ENCODE assay signal across 16 mouse cellular contexts in genomic region chr14:123143489-123144046, GRCm38 (mm10).
A peak's percentile ranks its signal among the peaks of the same experiment; 100 is the strongest.
DNase-seq lines count a peak whose midpoint lies in the region; ATAC-seq lines count a peak whose summit lies in the region.
"Had no signal": no experiment of that assay in that cellular context is flagged by ENCODE, and none has a peak within 500 bp of the region (broad histone marks: within the 10 kb centered on the region; RNA-seq: fewer than 3 reads in every experiment).

No protein-coding gene starts in this region.

- H3K27me3 ChIP-seq in hindbrain, embryonic 16.5 days (replicated peaks; ENCODE audit: control insufficient read depth, insufficient read depth, low read length): no peaks in the 10 kb centered on the region
- H3K27me3 ChIP-seq: liver, embryonic 12.5 days; midbrain, embryonic 13.5 days; neural tube, embryonic 12.5 days; stomach, embryonic 15.5 days had no signal

- ATAC-seq in hindbrain, embryonic 16.5 days: no peak
- ATAC-seq: CD4-positive, CD25-positive, alpha-beta regulatory T cell, adult 4 months; intestine, postnatal 0 days; liver, embryonic 12.5 days; midbrain, embryonic 13.5 days had no signal

- H3K27ac ChIP-seq in hindbrain, embryonic 16.5 days (ENCODE audit: low read depth, low read length): no peak overlapping the region
- H3K27ac ChIP-seq: liver, embryonic 12.5 days; midbrain, embryonic 13.5 days; neural tube, embryonic 12.5 days; stomach, embryonic 15.5 days had no signal

- no peaks in the 10 kb centered on the region for H3K9me3 ChIP-seq in hindbrain, embryonic 16.5 days (ENCODE audit: control insufficient read depth, low read length)
- H3K9me3 ChIP-seq: liver, embryonic 12.5 days; midbrain, embryonic 13.5 days; neural tube, embryonic 12.5 days; stomach, embryonic 15.5 days had no signal

- 60% methylated on average over 5 of the region's 5 CpGs for WGBS in hindbrain, embryonic 16.5 days

- H3K4me3 ChIP-seq in hindbrain, embryonic 16.5 days (ENCODE audit: low read length): no peak overlapping the region
- H3K4me3 ChIP-seq: liver, embryonic 12.5 days; midbrain, embryonic 13.5 days; neural tube, embryonic 12.5 days; stomach, embryonic 15.5 days had no signal

- H3K4me1 ChIP-seq in hindbrain, embryonic 16.5 days (ENCODE audit: control insufficient read depth, insufficient read depth, low read depth, low read length): no peaks in the 10 kb centered on the region; the same call in 1 of the 2 replicates
- H3K4me1 ChIP-seq: liver, embryonic 12.5 days; stomach, embryonic 15.5 days had no signal

- peak; percentile 20 to 51 for DNase-seq in frontal cortex, adult 2 months (ENCODE audit: extremely low spot score in 1 of 2, low spot score in 1 of 2)
- DNase-seq in frontal cortex, postnatal 25 days (ENCODE audit: low spot score in 2 of 2): no peak
- peak; percentile 16 for DNase-seq in right cerebral cortex, adult 18-20 months
- DNase-seq in right cerebral cortex, postnatal 4 days: no peak
- DNase-seq in layer of hippocampus, adult 9-11 months: peak; percentile 33
- peak; percentile 29 to 33 for DNase-seq in right cerebral cortex, postnatal 36 days (ENCODE audit: low spot score in 2 of 2)
- DNase-seq in c-Kit-positive CD71-positive TER-119-positive erythroid progenitor cells, embryonic 14.5 days (ENCODE audit: low spot score): no peak
- DNase-seq: adrenal gland, adult 8-10 months; kidney, postnatal 36 days had no signal

- no peak overlapping the region for H3K9ac ChIP-seq in hindbrain, embryonic 16.5 days (ENCODE audit: low read depth, low read length)
- H3K9ac ChIP-seq: liver, embryonic 12.5 days; midbrain, embryonic 13.5 days; neural tube, embryonic 12.5 days; stomach, embryonic 15.5 days had no signal

- no peak overlapping the region for H3K4me2 ChIP-seq in hindbrain, embryonic 16.5 days (ENCODE audit: low read length)
- H3K4me2 ChIP-seq: liver, embryonic 12.5 days; midbrain, embryonic 13.5 days; neural tube, embryonic 12.5 days; stomach, embryonic 15.5 days had no signal

- H3K36me3 ChIP-seq in hindbrain, embryonic 16.5 days (ENCODE audit: control insufficient read depth, insufficient read depth, low read length): no peaks in the 10 kb centered on the region
- H3K36me3 ChIP-seq: liver, embryonic 12.5 days; midbrain, embryonic 13.5 days; neural tube, embryonic 12.5 days; stomach, embryonic 15.5 days had no signal

Comparison
In these comparisons a context has a peak if more than half of its experiments do, and no peak if none do; other contexts are left out.
1. DNase-seq: peak in frontal cortex, adult 2 months (2 of 2), right cerebral cortex, adult 18-20 months (single experiment), layer of hippocampus, adult 9-11 months (single experiment) and right cerebral cortex, postnatal 36 days (2 of 2); none in frontal cortex, postnatal 25 days (0 of 2), right cerebral cortex, postnatal 4 days (single experiment) and c-Kit-positive CD71-positive TER-119-positive erythroid progenitor cells, embryonic 14.5 days (single experiment).